Mouse (Mus musculus) ES-E14 (cell line): Measurements from ENCODE around the gene Tut7.

Experiments used
- CHD2 ChIP-seq: IDR thresholded peaks from 2 replicates; pipeline ENCODE4 v1.6.1; 2014; ENCODE audit warnings: mild to moderate bottlenecking, low read depth, low read length, inconsistent platforms
- MAFK ChIP-seq: IDR thresholded peaks from 2 replicates; pipeline ENCODE4 v1.6.1; 2014; ENCODE audit warnings: mild to moderate bottlenecking, low read depth, low read length, inconsistent platforms; ENCODE audit not compliant: insufficient read depth
- ZC3H11A ChIP-seq: IDR thresholded peaks from 2 replicates; pipeline ENCODE4 v1.6.1; 2012; ENCODE audit warnings: low read depth, mild to moderate bottlenecking, inconsistent platforms, low read length, borderline replicate concordance
- ZNF384 ChIP-seq: IDR thresholded peaks from 2 replicates; pipeline ENCODE4 v1.6.1; 2012; ENCODE audit warnings: low read depth, low read length, inconsistent platforms

- TF ChIP-seq MAFK (no peak), CHD2 (no peak), ZNF384 (no peak), ZC3H11A (no peak)
Measured at GRCm38 (mm10) chr13:59843976-59844375, 21.0 kb upstream of the Tut7 start.
